Mouse (Mus musculus): Measurements from ENCODE around the gene Esrrg. TPM values are rescaled to one million over a fixed set of nuclear protein-coding genes. Genes with fewer than 3 reads are reported as not detected.

The Esrrg gene
- polyA plus RNA-seq, 1 experiment = 1.0 TPM

GRCm38 (mm10) chr1:187672446-187672845 is 63.9 kb downstream of the Esrrg start:
- no peak for DNase-seq
- Histone ChIP-seq H3K4me3 (ENCODE audit: control insufficient read depth, insufficient read depth, low read length) (no peak overlapping the region), H3K27me3 (ENCODE audit: control insufficient read depth, insufficient read depth, low read length) (no peaks in the 10 kb centered on the region), H3K4me1 (replicated peaks; ENCODE audit: control insufficient read depth, insufficient read depth, low read length) (no peaks in the 10 kb centered on the region), H3K27ac (ENCODE audit: control insufficient read depth, insufficient read depth, low read length) (no peak overlapping the region), H3K36me3 (ENCODE audit: control insufficient read depth, insufficient read depth, low read length) (no peaks in the 10 kb centered on the region)
- TF ChIP-seq CTCF (IDR thresholded peaks at IDR 0.05; ENCODE audit: borderline replicate concordance, control insufficient read depth, extremely low read depth, insufficient read depth, low read length, poor library complexity) (no peak), POLR2A (IDR thresholded peaks at IDR 0.05; ENCODE audit: control insufficient read depth, extremely low read depth, insufficient read depth, low read length, poor library complexity) (no peak)
- WGBS = 82% methylated on average over 5 of the region's 5 CpGs

GRCm38 (mm10) chr1:187674771-187675186 is 66.2 kb downstream of the Esrrg start:
- Histone ChIP-seq H3K27me3 (ENCODE audit: control insufficient read depth, insufficient read depth, low read length) (no peaks in the 10 kb centered on the region), H3K36me3 (ENCODE audit: control insufficient read depth, insufficient read depth, low read length) (no peaks in the 10 kb centered on the region), H3K4me1 (replicated peaks; ENCODE audit: control insufficient read depth, insufficient read depth, low read length) (no peaks in the 10 kb centered on the region), H3K27ac (ENCODE audit: control insufficient read depth, insufficient read depth, low read length) (no peak overlapping the region), H3K4me3 (ENCODE audit: control insufficient read depth, insufficient read depth, low read length) (no peak overlapping the region)
- DNase-seq = no peak
- WGBS = 84% methylated on average over 10 of the region's 10 CpGs
- no peak for TF ChIP-seq CTCF (IDR thresholded peaks at IDR 0.05; ENCODE audit: borderline replicate concordance, control insufficient read depth, extremely low read depth, insufficient read depth, low read length, poor library complexity)
- no peak for TF ChIP-seq POLR2A (IDR thresholded peaks at IDR 0.05; ENCODE audit: control insufficient read depth, extremely low read depth, insufficient read depth, low read length, poor library complexity)

- Histone ChIP-seq H3K4me1 (replicated peaks; ENCODE audit: control insufficient read depth, insufficient read depth, low read length) (no peaks in the 10 kb centered on the region), H3K27ac (ENCODE audit: control insufficient read depth, insufficient read depth, low read length) (no peak overlapping the region), H3K4me3 (ENCODE audit: control insufficient read depth, insufficient read depth, low read length) (no peak overlapping the region), H3K27me3 (ENCODE audit: control insufficient read depth, insufficient read depth, low read length) (no peaks in the 10 kb centered on the region), H3K36me3 (ENCODE audit: control insufficient read depth, insufficient read depth, low read length) (no peaks in the 10 kb centered on the region)
- WGBS = 95% methylated on average over 10 of the region's 10 CpGs
- no peak for DNase-seq
- TF ChIP-seq CTCF (IDR thresholded peaks at IDR 0.05; ENCODE audit: borderline replicate concordance, control insufficient read depth, extremely low read depth, insufficient read depth, low read length, poor library complexity) = no peak
- no peak for TF ChIP-seq POLR2A (IDR thresholded peaks at IDR 0.05; ENCODE audit: control insufficient read depth, extremely low read depth, insufficient read depth, low read length, poor library complexity)
Measured at GRCm38 (mm10) chr1:187676626-187677025, 68.0 kb downstream of the Esrrg start.

- Histone ChIP-seq H3K36me3 (ENCODE audit: control insufficient read depth, insufficient read depth, low read length) (no peaks in the 10 kb centered on the region), H3K4me3 (ENCODE audit: control insufficient read depth, insufficient read depth, low read length) (no peak overlapping the region), H3K4me1 (replicated peaks; ENCODE audit: control insufficient read depth, insufficient read depth, low read length) (no peaks in the 10 kb centered on the region), H3K27ac (ENCODE audit: control insufficient read depth, insufficient read depth, low read length) (no peak overlapping the region), H3K27me3 (ENCODE audit: control insufficient read depth, insufficient read depth, low read length) (no peaks in the 10 kb centered on the region)
- TF ChIP-seq CTCF (IDR thresholded peaks at IDR 0.05; ENCODE audit: borderline replicate concordance, control insufficient read depth, extremely low read depth, insufficient read depth, low read length, poor library complexity) = no peak
- WGBS = 71% methylated on average over 1 of the region's 1 CpGs
- no peak for DNase-seq
Measured at GRCm38 (mm10) chr1:187679246-187679645, 70.7 kb downstream of the Esrrg start.

- WGBS = 90% methylated on average over 4 of the region's 4 CpGs
- Histone ChIP-seq H3K4me3 (ENCODE audit: control insufficient read depth, insufficient read depth, low read length) (no peak overlapping the region), H3K4me1 (replicated peaks; ENCODE audit: control insufficient read depth, insufficient read depth, low read length) (no peaks in the 10 kb centered on the region), H3K27me3 (ENCODE audit: control insufficient read depth, insufficient read depth, low read length) (no peaks in the 10 kb centered on the region), H3K36me3 (ENCODE audit: control insufficient read depth, insufficient read depth, low read length) (no peaks in the 10 kb centered on the region), H3K27ac (ENCODE audit: control insufficient read depth, insufficient read depth, low read length) (no peak overlapping the region)
- DNase-seq = no peak
- TF ChIP-seq POLR2A (IDR thresholded peaks at IDR 0.05; ENCODE audit: control insufficient read depth, extremely low read depth, insufficient read depth, low read length, poor library complexity) (no peak), CTCF (IDR thresholded peaks at IDR 0.05; ENCODE audit: borderline replicate concordance, control insufficient read depth, extremely low read depth, insufficient read depth, low read length, poor library complexity) (no peak)
Measured at GRCm38 (mm10) chr1:187684519-187684918, 75.9 kb downstream of the Esrrg start.

- no peak for TF ChIP-seq CTCF (IDR thresholded peaks at IDR 0.05; ENCODE audit: borderline replicate concordance, control insufficient read depth, extremely low read depth, insufficient read depth, low read length, poor library complexity)
- no peak for TF ChIP-seq POLR2A (IDR thresholded peaks at IDR 0.05; ENCODE audit: control insufficient read depth, extremely low read depth, insufficient read depth, low read length, poor library complexity)
- no peak overlapping the region for H3K27ac ChIP-seq (ENCODE audit: control insufficient read depth, insufficient read depth, low read length)
- H3K4me3 ChIP-seq (ENCODE audit: control insufficient read depth, insufficient read depth, low read length) = no peak overlapping the region
- no peaks in the 10 kb centered on the region for H3K4me1 ChIP-seq (replicated peaks; ENCODE audit: control insufficient read depth, insufficient read depth, low read length)
- no peak for DNase-seq
- H3K27me3 ChIP-seq (ENCODE audit: control insufficient read depth, insufficient read depth, low read length) = no peaks in the 10 kb centered on the region
- WGBS = 86% methylated on average over 11 of the region's 11 CpGs
- H3K36me3 ChIP-seq (ENCODE audit: control insufficient read depth, insufficient read depth, low read length) = no peaks in the 10 kb centered on the region
Measured at GRCm38 (mm10) chr1:187691846-187692525, 83.4 kb downstream of the Esrrg start.

GRCm38 (mm10) chr1:187694865-187695264 is 86.3 kb downstream of the Esrrg start:
- no peak for DNase-seq
- no peaks in the 10 kb centered on the region for H3K4me1 ChIP-seq (replicated peaks; ENCODE audit: control insufficient read depth, insufficient read depth, low read length)
- 79% methylated on average over 4 of the region's 4 CpGs for WGBS
- no peak overlapping the region for H3K27ac ChIP-seq (ENCODE audit: control insufficient read depth, insufficient read depth, low read length)
- no peak overlapping the region for H3K4me3 ChIP-seq (ENCODE audit: control insufficient read depth, insufficient read depth, low read length)
- no peaks in the 10 kb centered on the region for H3K27me3 ChIP-seq (ENCODE audit: control insufficient read depth, insufficient read depth, low read length)
- H3K36me3 ChIP-seq (ENCODE audit: control insufficient read depth, insufficient read depth, low read length) = no peaks in the 10 kb centered on the region
- TF ChIP-seq CTCF (IDR thresholded peaks at IDR 0.05; ENCODE audit: borderline replicate concordance, control insufficient read depth, extremely low read depth, insufficient read depth, low read length, poor library complexity) (no peak), POLR2A (IDR thresholded peaks at IDR 0.05; ENCODE audit: control insufficient read depth, extremely low read depth, insufficient read depth, low read length, poor library complexity) (no peak)
